Mouse (Mus musculus) cortical plate, adult 2 months (tissue): ENCODE results near the gene Yjefn3.

Experiments used
- CTCF ChIP-seq: fragments of 200-500 bp; IDR thresholded peaks from 2 replicates; pipeline ENCODE4 v1.5.1; 2011; ENCODE audit warnings: mild to moderate bottlenecking, control low read depth, low read length; ENCODE audit not compliant: insufficient read depth; ENCODE audit errors: extremely low read depth
- POLR2A ChIP-seq: fragments of 200-500 bp; IDR thresholded peaks from 2 replicates; pipeline ENCODE4 v1.6.1; 2011; ENCODE audit warnings: mild to moderate bottlenecking, low read length, control low read depth; ENCODE audit not compliant: insufficient read depth; ENCODE audit errors: extremely low read depth

GRCm38 (mm10) chr8:69860807-69861206, 41.7 kb downstream of the Yjefn3 start:
- TF ChIP-seq CTCF (no peak), POLR2A (no peak)
